Mouse (Mus musculus) heart, postnatal 0 days (tissue): ENCODE results near the gene Ccdc85b. TPM values are rescaled to one million over a fixed set of nuclear protein-coding genes. Genes with fewer than 3 reads are reported as not detected.

Experiments
- ATAC-seq: fragments of 200-750 bp; cut with Nextera tagmentation; 2 replicates; pipeline ENCODE4 v1.8.0; 2017; ENCODE audit warnings: low read depth, moderate number of reproducible peaks, moderate library complexity; ENCODE audit not compliant: insufficient read depth
- DNase-seq: peaks from one replicate; pipeline ENCODE4 v3.0.0-alpha.2; 2016; ENCODE audit warnings: low spot score
- H3K27ac ChIP-seq: fragments of 300-500 bp; sonication (generic); 2 replicates; pipeline ENCODE4 v1.5.1; 2014; ENCODE audit warnings: low read depth, mild to moderate bottlenecking
- H3K27me3 ChIP-seq: fragments of 300-500 bp; sonication (generic); 2 replicates; pipeline ENCODE4 v1.6.1; 2014; ENCODE audit warnings: low read length, mixed read lengths; ENCODE audit not compliant: control insufficient read depth, insufficient read depth
- H3K36me3 ChIP-seq: fragments of 300-500 bp; sonication (generic); replicated peaks from 2 replicates; pipeline ENCODE4 v1.6.1; 2014; ENCODE audit warnings: low read length, mixed read lengths; ENCODE audit not compliant: control insufficient read depth, insufficient read depth
- H3K4me1 ChIP-seq: fragments of 300-500 bp; sonication (generic); 2 replicates; pipeline ENCODE4 v1.6.1; 2014; ENCODE audit warnings: antibody characterized with exemption; ENCODE audit not compliant: control insufficient read depth, insufficient read depth
- H3K4me2 ChIP-seq: fragments of 300-500 bp; sonication (generic); 2 replicates; pipeline ENCODE4 v1.6.1; 2014; ENCODE audit warnings: low read depth, mild to moderate bottlenecking, low read length, moderate library complexity
- H3K4me3 ChIP-seq: fragments of 300-500 bp; sonication (generic); 2 replicates; pipeline ENCODE4 v1.5.1; 2014; ENCODE audit warnings: low read depth, low read length
- H3K9ac ChIP-seq: fragments of 300-500 bp; sonication (generic); replicated peaks from 2 replicates; pipeline ENCODE4 v1.6.1; 2014; ENCODE audit warnings: low read depth, low read length, mixed read lengths
- H3K9me3 ChIP-seq: fragments of 300-500 bp; sonication (generic); replicated peaks from 2 replicates; pipeline ENCODE4 v1.6.1; 2016; ENCODE audit warnings: low read length; ENCODE audit not compliant: control insufficient read depth
- CTCF ChIP-seq: IDR thresholded peaks from 2 replicates; pipeline ENCODE4 v1.5.1; 2016; ENCODE audit warnings: antibody characterized with exemption, control low read depth, low read depth
- EP300 ChIP-seq: IDR thresholded peaks from 2 replicates; pipeline ENCODE4 v1.6.1; 2016; ENCODE audit warnings: antibody characterized with exemption, low read depth
- WGBS: fragments of 180-500 bp; shearing (Covaris S2); extraction: QIAGEN DNeasy Blood & Tissue Kit; methylation state at CpG from one replicate; pipeline ENCODE4 v1.1.7; 2014; 5-methylcytosine and 5-hydroxymethylcytosine counted together
- polyA plus RNA-seq: library from polyadenylated mRNA; unstranded; fragments of >200 nt; fragmentation: Nextera tagmentation; extraction: Ambion mirVana; gene quantifications from 2 replicates; pipeline ENCODE4 v1.2.1, GENCODE M21; 2015
- total RNA-seq: library from RNA; depleted of rRNA; stranded (reverse); fragments of >200 nt; gene quantifications from 2 replicates; pipeline ENCODE4 v1.2.3, GENCODE M21; 2014; ENCODE audit warnings: low replicate concordance

The Ccdc85b gene
- total and polyA plus RNA-seq, 2 experiments from 2014 or later, result 9.2 to 10.6 TPM

DNA sequence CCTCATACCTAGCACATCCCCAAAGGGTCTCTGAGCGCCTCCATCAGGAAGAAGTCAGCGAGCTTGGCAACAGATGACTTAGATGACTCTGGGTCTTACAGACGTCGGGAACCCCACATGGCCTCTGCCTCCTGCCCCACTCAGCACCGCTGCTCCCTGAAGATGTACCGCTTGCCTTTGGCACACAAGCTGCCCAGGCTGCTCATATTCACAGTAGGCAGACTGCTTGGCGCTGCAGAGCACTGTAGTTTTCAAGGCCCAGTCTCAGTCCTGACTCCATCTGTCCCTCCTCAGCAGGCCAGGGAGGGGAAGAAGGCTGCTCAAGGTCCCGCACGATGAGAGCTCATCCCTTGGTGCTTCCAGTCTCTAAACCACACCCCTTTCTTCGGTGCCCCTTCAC lies 35.4 kb downstream of the Ccdc85b start:
- H3K4me2 ChIP-seq, result no peak overlapping the region

DNA sequence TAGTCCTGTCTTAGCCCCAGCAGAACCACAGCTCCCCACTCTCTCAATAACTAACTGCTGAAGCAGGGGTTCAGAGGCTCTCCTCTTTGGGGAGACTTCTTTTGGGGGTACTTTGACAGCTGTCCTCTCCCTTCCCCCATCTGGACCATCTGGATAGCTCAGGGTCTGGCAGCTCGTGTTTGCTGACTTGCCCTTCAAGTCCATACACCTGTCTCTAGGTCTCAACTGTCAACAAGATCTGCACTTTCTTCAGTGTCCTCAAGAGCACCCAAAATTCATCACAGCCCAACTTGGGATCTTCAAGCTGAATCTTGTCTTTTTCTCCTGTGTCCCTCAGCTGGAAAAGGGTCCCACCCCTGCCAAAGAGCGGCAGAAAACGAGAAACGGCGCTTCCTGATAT lies 35.9 kb downstream of the Ccdc85b start:
- TF ChIP-seq CTCF (no peak), EP300 (no peak)
- no peak overlapping the region for H3K4me2 ChIP-seq
- H3K27me3 ChIP-seq, result no peaks in the 10 kb centered on the region
- no peak overlapping the region for H3K9ac ChIP-seq
- WGBS, result 79% methylated on average over 5 of the region's 5 CpGs
- H3K4me1 ChIP-seq, result peaks cover 15% of the 10 kb centered on the region
- no peak overlapping the region for H3K27ac ChIP-seq
- H3K9me3 ChIP-seq, result no peaks in the 10 kb centered on the region
- no peak for ATAC-seq
- peaks cover 54% of the 10 kb centered on the region for H3K36me3 ChIP-seq
- no peak overlapping the region for H3K4me3 ChIP-seq
- no peak for DNase-seq

More for the DNA sequence above, 35.4 kb downstream of the Ccdc85b start:
- WGBS, result 82% methylated on average over 10 of the region's 10 CpGs
- H3K4me3 ChIP-seq, result no peak overlapping the region
- H3K4me1 ChIP-seq, result peaks cover 15% of the 10 kb centered on the region
- no peaks in the 10 kb centered on the region for H3K27me3 ChIP-seq
- no peaks in the 10 kb centered on the region for H3K9me3 ChIP-seq
- H3K9ac ChIP-seq, result no peak overlapping the region
- DNase-seq (no peak), ATAC-seq (no peak)
- H3K36me3 ChIP-seq, result peaks cover 57% of the 10 kb centered on the region
- TF ChIP-seq CTCF (no peak), EP300 (no peak)
- H3K27ac ChIP-seq, result peak overlapping the region; percentile 18; the same call in 1 of the 2 replicates

DNA sequence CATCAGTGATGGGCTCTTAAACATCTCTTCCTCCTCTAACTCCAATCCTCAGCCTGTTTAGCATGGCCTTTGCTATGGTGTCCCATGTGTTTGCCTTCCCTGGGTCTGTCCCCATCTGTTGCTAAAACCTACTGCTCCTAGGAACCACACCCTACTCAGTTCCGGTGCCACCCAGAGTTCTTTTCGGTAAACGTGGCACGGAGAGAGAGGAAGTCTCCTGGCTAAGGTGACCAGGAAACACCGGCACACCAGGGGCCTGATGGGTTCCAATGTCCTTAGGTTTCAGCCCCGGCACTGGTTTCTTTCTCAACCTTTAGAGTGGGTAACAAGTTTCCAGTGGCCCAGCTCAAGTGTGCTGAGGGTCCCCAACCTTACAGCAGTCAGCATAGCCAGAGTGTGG lies 37.1 kb downstream of the Ccdc85b start:
- H3K27ac ChIP-seq, result no peak overlapping the region
- peaks cover 46% of the 10 kb centered on the region for H3K36me3 ChIP-seq
- H3K9me3 ChIP-seq, result no peaks in the 10 kb centered on the region
- 0 out of 2 replicates have a peak, but pooled peaks cover 8% of the 10 kb centered on the region for H3K4me1 ChIP-seq
- H3K4me2 ChIP-seq, result no peak overlapping the region
- no peak for TF ChIP-seq CTCF
- no peak for TF ChIP-seq EP300
- DNase-seq, result no peak
- H3K27me3 ChIP-seq, result no peaks in the 10 kb centered on the region
- no peak overlapping the region for H3K9ac ChIP-seq
- ATAC-seq, result no peak
- 86% methylated on average over 6 of the region's 6 CpGs for WGBS
- H3K4me3 ChIP-seq, result no peak overlapping the region

DNA sequence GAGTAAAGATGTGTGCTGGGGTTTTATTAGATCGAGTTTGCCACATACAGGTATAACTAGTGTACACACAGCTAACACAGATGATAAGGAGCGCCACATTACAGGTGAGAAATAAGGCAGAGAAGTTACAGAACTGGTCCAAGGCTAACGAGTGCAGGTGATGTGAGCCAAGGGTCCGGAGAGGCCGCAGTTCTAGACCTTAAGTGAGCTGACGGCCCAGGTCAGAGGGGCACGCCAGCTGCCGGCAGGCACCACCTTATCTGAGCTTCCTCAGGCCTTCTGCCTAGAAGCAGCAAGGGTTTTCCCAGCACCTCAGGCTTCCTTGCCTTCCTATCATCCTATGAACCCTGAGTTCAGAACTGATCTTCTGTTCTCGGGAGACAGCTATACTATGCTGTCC lies 38.1 kb downstream of the Ccdc85b start:
- no peak overlapping the region for H3K4me3 ChIP-seq
- ATAC-seq (no peak), DNase-seq (no peak)
- TF ChIP-seq CTCF (no peak), EP300 (no peak)
- H3K27me3 ChIP-seq, result no peaks in the 10 kb centered on the region
- no peak overlapping the region for H3K9ac ChIP-seq
- H3K4me1 ChIP-seq, result 0 out of 2 replicates have a peak, but pooled peaks cover 9% of the 10 kb centered on the region
- no peak overlapping the region for H3K4me2 ChIP-seq
- H3K36me3 ChIP-seq, result peaks cover 46% of the 10 kb centered on the region
- no peaks in the 10 kb centered on the region for H3K9me3 ChIP-seq
- WGBS, result 85% methylated on average over 9 of the region's 9 CpGs
- no peak overlapping the region for H3K27ac ChIP-seq

DNA sequence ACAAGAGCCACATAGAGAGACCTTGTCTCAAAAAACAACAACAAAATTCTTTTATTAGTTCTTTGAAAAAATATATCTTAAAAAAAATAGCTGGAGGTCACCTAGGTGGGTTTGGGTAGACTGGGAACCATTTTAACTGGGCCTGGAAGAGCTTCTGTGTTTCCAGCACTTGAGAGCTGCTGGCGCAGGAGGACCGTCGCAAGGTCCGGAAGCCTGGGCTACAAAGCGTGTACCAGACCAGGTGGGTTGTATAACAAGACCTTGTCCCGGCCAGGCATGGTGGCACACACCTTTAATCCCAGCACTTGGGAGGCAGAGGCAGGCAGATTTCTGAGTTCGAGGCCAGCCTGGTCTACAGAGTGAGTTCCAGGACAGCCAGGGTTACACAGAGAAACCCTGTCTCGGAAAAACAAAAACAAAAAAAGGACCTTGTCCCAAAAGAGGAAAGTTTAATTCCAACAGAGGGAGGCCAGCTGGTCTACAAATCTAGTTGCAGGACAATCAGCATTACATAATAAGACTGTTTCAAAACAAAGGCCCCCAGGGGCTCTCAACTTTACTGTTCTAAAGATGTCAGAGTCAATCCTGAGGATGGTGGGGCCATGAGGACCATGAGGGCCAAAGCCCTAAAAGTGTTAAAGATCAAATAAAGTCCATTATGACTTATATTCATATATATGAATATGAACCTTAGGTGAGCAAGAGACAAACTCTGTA lies 38.8 kb downstream of the Ccdc85b start:
- Histone ChIP-seq H3K4me1 (peaks cover 14% of the 10 kb centered on the region), H3K27me3 (no peaks in the 10 kb centered on the region), H3K36me3 (peaks cover 46% of the 10 kb centered on the region), H3K4me3 (no peak overlapping the region), H3K4me2 (no peak overlapping the region), H3K9me3 (no peaks in the 10 kb centered on the region), H3K9ac (no peak overlapping the region), H3K27ac (no peak overlapping the region)
- no peak for DNase-seq
- no peak for TF ChIP-seq EP300
- no peak for TF ChIP-seq CTCF
- ATAC-seq, result no peak
- 90% methylated on average over 8 of the region's 8 CpGs for WGBS
